Mouse (Mus musculus) heart, postnatal 36 days (tissue): ENCODE measurements around the gene Adra2c. TPM values are rescaled to one million over a fixed set of nuclear protein-coding genes. Genes with fewer than 3 reads are reported as not detected.

Experiments
- DNase-seq, 2 experiments: peaks; one replicate each; pipeline ENCODE4 v3.0.0; 2021 to 2022
- intact Hi-C: fragments of 180-260 bp; cut with DNase I; formaldehyde crosslinking; loops from one replicate; pipeline ENCODE4 v1.15.1; 2025
- total RNA-seq, 2 experiments: library from RNA; stranded (reverse); gene quantifications; 2 replicates each; pipeline ENCODE4 v1.2.3; 2021

Adra2c gene
- total RNA-seq, 2 experiments from 2014 or later: 0.33 to 0.43 TPM

DNA sequence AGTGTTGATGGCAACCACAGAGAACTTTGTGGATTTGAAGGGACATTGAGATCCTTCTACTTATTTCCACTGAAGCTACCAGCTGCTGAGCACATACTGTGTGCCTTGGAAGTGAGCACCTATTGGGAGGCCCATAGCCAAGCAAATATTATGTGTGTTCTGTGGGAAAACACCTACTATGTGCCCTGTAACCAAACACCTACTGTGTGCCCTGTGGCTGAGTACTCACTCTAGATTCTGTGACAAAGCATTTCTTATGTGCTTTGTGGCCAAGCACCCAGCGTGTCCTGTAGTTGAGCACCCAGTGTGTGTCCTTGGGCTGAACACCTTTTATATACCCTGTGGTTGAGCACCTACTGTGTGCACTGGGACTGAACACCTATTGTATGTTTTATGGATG is 28.6 kb downstream of the Adra2c start:
- intact Hi-C loops: no loop called here
- DNase-seq: no peak

GRCm38 (mm10) chr5:35309853-35310252 is 31.7 kb downstream of the Adra2c start:
- intact Hi-C loops: no loop called here
- no peak for DNase-seq

- DNase-seq: no peak
- intact Hi-C loops: no loop called here
Observed at GRCm38 (mm10) chr5:35311738-35312250, 33.7 kb downstream of the Adra2c start.

GRCm38 (mm10) chr5:35313231-35313821 is 35.2 kb downstream of the Adra2c start:
- intact Hi-C loops: no loop called here
- DNase-seq: no peak

DNA sequence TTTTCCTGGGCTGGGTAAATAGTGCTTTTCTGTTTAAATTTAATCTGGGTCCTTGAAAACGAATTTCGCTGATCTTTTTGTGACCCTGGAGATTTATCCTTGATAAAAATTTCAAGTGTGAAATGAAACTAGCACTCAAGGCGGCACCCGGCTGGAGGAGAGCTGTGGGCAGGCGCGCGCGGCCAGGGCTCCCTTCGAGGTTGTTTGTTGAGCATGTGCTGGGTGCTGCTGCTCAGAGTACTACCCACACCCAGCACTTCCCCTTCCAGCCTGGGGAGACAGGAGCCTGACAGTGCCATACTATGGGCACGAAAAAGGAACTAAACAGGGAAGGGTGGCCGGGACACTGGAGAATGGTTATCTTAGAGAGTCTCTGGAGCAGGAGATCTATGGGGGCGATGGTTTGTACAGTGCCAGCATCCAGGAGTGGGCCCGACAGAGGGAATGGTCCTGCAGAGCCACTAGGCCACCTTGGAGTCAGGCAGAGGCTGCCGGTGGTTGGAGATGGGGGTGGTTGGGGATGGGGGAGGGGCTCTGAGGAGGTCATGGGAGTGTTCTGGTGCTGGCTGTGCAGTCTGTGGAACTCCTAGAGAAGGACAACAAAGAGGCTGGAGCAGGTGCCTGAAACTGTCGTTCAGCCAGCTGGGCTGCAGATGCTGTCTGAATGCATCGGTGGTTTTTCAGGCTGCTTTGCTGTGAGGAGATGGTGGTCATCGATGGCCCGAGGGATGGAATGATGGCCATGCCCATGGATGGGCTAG is 35.9 kb downstream of the Adra2c start:
- intact Hi-C loops: no loop called here

GRCm38 (mm10) chr5:35314629-35315028 is 36.5 kb downstream of the Adra2c start:
- DNase-seq: no peak
- intact Hi-C loops: no loop called here

More for the DNA sequence above, 35.9 kb downstream of the Adra2c start:
- no peak for DNase-seq

DNA sequence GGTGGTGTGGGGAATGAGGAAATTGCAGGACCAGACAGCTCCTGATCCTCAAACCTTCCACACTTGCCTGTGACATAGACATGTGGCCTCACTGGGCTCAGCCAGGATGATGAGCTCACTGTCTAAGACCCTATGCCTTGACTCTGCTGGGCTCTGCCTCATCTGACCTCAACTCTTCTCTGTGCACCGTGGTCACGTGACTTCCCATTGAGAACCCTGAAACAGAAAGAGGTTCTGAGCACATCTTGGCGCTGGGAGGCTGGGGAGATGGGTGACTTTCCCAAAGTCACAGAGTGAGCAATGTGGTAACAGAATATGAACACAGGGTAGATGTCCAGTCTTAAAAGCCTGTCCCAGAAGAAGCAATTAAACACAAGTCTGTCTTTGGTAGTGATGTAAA is 37.1 kb downstream of the Adra2c start:
- intact Hi-C loops: no loop called here
- no peak for DNase-seq

DNA sequence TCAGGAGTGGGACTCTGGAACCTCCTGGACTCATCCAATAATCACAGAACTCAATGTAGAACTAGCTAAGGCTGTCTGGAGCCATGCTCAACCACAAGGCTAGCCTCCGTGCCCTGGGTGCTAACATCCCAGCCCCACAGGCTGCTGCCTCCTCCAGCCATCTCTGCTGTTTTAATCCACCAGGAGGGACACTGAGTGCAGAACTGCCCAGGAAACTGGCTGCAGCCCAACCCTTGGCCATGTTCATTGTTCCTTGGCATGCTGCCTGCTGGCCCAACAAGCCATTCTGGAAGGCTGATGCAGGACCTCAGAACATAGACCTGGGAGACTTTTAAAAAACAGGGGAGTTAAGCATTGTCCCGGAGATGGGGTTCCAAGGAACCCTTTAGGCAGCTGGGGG is 42.5 kb downstream of the Adra2c start:
- intact Hi-C loops: no loop called here

GRCm38 (mm10) chr5:35330822-35331221 is 52.7 kb downstream of the Adra2c start:
- intact Hi-C loops: no loop called here
- no peak for DNase-seq

More for the DNA sequence above, 42.5 kb downstream of the Adra2c start:
- DNase-seq: peak; percentile 79 to 86

Other genes starting within 250 kb of the Adra2c start
- under 1 TPM; 0.49 to 0.72 TPM for gene Hgfac, start 236.8 kb upstream of the Adra2c start, total RNA-seq
- gene Dok7, start 221.6 kb upstream of the Adra2c start, total RNA-seq: 10 to 100 TPM; 34.4 to 39.4 TPM
- gene Lrpap1, start 172.6 kb upstream of the Adra2c start, total RNA-seq: 10 to 100 TPM; 51.5 to 54.2 TPM
- not detected for gene Hmx1, start 110.8 kb downstream of the Adra2c start, total RNA-seq
- gene Cpz, start 247.4 kb downstream of the Adra2c start, total RNA-seq: 1 to 10 TPM in 1 of 2 experiments, under 1 TPM in 1; 0.60 to 1.0 TPM